Mouse (Mus musculus) liver, embryonic 14.5 days (tissue): ENCODE results near the gene Marcks.

Source experiments
- CTCF ChIP-seq: IDR thresholded peaks from 2 replicates; pipeline ENCODE4 v1.5.1; 2016; ENCODE audit warnings: antibody characterized with exemption, low read depth, control low read depth
- EP300 ChIP-seq: IDR thresholded peaks from 2 replicates; pipeline ENCODE4 v1.6.1; 2016; ENCODE audit warnings: antibody characterized with exemption, low read depth

DNA sequence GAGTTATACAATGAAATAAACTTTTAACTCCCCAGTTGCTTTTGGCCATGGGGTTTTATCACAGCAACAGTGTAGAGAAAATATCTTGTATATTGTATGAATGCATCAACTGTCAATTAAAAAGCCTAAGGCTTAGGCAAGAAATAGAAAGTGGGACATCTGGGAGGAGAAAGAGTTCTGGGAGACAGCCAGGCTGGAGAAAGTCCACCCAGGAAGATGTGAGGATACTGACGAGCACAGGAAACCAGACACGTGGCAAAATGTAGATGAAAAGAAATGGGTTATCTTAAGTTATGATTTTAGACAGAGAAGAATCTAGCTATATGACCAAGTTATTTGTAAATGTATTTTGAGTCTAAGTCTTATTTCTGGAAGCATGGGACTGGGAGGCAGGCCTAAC, 27.3 kb downstream of the Marcks start:
- TF ChIP-seq CTCF (no peak), EP300 (no peak)
